Mouse (Mus musculus): ENCODE data around the gene Tulp4.

GRCm38 (mm10) chr17:6201522-6202250 is 95.4 kb downstream of the Tulp4 start:
- TF ChIP-seq CTCF (IDR thresholded peaks at IDR 0.05; ENCODE audit: low read depth) (no peak), EP300 (IDR thresholded peaks at IDR 0.05; ENCODE audit: low read depth) (no peak)
